Mouse (Mus musculus): ENCODE measurements around the gene Dpy19l1.

The Dpy19l1 gene

DNA sequence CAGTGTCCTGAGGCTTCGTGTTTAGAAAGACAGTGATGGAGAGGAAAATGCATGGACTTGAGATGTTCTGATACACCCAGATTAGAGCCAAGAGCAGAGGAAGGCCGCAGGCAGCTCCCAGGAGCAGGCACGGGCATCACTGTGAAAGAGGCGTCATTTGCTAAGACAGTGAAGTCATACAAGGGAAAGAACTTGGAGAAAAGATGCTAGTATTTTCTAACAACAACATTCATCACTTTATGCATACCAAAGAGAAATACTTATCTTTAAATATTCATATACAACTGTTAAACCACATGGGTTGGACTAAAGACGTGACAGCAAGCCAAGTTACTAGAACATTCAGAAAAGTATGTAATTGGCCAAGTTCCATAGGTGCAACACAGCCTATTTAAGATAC lies 35.8 kb downstream of the Dpy19l1 start:
- no peak for DNase-seq

- DNase-seq: no peak
These were observed 36.3 kb downstream of the Dpy19l1 start for GRCm38 (mm10) chr9:24466649-24467048.

DNA sequence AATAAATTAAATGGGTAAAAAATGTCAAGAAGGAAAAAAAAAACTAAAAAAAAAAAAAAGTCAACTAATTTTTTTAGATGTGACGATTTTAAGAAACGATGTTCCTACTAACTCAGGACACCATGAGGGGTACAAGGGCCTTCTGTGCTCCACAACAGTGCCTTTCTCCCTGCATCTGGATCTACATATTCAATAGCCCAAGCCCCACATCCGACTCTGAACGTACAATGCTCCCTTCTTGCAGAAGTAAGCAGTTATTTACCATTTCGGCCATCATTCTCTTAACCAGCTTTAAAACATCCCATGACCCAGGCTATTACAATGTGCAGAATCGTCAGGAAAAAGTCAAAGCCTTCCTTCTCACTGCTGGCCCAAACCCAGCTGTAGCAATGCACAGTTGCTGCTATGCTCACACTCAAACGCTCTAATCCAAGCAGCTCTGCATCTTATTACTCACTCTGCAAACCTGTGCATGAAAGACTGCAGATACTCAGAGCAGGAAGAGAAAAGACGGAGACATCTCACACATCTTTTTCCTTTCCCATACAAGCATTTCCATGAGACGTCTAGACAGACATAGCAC lies 41.5 kb downstream of the Dpy19l1 start:
- no peak for DNase-seq

- DNase-seq: no peak
These were observed 49.1 kb downstream of the Dpy19l1 start for GRCm38 (mm10) chr9:24453833-24454232.

DNA sequence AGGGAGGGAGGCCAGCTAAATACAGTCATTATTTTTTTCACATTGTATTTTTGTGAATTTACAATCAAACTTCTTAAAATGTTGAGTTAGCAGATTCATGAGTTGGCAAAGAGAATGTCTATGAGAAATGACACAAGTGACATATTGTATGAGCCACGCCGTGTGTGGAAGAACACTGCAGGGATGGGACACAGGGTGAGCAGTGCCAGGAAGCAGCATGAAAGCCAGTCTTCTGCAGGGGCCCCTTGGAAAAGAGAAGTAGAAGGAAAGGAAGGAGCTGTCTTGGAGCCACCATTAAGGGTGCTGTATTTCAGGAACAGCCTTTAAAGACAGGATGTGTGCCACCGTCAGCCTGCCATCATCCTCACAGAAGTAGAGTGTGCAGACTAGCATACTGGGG lies 52.0 kb downstream of the Dpy19l1 start:
- DNase-seq: no peak

GRCm38 (mm10) chr9:24450524-24450923 lies 52.4 kb downstream of the Dpy19l1 start:
- no peak for DNase-seq

GRCm38 (mm10) chr9:24434901-24435300 lies 68.0 kb downstream of the Dpy19l1 start:
- DNase-seq: no peak

DNA sequence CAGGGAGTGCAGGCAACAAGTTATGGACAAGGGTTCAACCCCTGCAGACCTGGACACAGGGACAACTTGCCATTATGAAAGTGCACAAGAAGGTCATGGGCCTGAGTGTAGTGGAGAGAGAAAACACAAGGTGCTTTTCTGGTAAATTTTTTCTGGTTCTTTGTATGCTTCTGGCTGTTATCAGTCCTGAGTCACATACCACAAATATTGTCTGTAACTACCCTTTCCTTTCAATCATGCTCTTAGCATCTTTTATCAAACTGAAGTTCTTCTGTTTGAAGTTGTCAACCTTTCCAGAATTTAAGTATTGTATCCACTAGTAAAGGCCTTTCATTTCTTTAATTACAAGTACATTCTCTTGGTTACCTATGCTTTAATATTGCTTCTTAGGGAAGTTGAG lies 73.2 kb downstream of the Dpy19l1 start:
- DNase-seq: no peak

DNA sequence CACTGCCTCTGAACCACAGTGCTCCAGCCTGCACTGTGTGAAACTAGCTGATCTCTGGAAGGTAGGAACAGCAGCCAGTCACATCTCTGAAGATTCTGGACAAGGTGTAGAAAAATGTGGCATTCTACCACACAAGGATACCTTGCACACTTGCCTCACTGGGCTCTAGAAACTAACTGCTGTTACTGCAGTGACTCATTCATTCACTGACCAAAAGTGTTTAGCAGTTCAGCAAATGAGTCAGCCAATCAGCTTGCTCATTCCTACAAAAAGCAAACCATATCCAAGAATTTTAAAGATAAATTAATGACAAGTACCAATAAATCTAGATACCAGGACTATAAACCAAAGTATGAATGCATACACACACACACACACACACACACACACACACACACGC lies 77.3 kb downstream of the Dpy19l1 start:
- DNase-seq: no peak

GRCm38 (mm10) chr9:24423241-24423640 lies 79.7 kb downstream of the Dpy19l1 start:
- no peak for DNase-seq

GRCm38 (mm10) chr9:24421888-24422287 lies 81.1 kb downstream of the Dpy19l1 start:
- DNase-seq: no peak

DNA sequence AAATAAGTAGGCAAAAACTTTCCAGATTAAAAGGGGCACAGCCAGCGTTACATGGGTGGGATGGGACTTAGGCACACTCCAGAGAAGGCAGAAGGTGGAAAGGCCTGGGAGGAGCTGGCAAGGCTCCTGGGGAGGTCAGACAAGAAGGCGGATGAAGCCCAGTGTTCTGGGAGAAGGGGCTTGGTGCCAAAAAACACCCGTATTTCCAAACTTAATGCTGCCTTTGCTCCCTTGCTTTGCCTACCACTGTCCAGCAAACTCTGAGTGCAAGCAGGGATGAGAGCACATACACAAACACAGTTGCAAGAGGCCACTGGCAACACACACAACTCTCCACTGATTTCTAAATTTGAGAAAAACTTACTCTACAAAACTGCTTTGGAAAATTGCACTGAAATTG lies 81.7 kb downstream of the Dpy19l1 start:
- DNase-seq: no peak

DNA sequence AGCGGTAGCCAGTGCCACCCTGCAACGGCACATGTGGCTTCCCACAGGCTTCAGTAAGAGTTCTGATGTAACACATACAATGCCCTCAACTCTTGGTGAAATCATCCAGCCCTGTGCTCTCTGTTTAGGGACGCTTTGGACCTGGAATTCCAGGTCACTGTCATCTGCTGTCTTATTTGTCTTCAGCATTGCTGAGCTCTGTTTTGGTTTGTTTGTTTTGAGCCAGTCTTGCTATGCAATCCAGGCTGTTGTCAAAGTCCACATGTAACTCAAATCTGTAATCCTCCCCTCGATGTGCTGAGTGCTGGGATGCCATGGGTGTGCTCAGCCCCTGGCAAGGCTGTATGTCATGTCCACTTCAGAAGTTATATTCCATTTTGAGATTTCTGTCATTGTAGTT lies 82.8 kb downstream of the Dpy19l1 start:
- DNase-seq: no peak

GRCm38 (mm10) chr9:24418281-24418680 lies 84.7 kb downstream of the Dpy19l1 start:
- DNase-seq: no peak

DNA sequence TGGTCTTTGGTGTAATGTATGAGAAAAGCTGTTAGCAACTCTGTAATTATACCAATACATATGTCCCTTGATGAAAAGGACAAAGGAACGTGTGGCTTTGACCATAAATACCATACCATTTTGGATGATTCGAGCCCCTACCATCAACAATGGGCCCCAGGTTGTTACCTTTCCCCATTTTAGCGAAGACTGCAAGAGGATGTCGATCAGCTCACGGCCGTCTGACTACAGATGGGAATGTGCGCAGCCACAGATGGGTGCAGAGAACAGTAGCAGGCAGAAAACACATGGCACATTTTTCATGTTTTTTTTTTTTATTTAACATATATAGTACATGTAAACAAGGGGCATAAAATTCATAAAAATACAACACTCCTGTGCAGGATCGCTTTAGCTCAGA lies 91.5 kb downstream of the Dpy19l1 start:
- no peak for DNase-seq

GRCm38 (mm10) chr9:24410439-24410838 lies 92.5 kb downstream of the Dpy19l1 start:
- no peak for DNase-seq

GRCm38 (mm10) chr9:24407992-24408391 lies 94.9 kb downstream of the Dpy19l1 start:
- no peak for DNase-seq

DNA sequence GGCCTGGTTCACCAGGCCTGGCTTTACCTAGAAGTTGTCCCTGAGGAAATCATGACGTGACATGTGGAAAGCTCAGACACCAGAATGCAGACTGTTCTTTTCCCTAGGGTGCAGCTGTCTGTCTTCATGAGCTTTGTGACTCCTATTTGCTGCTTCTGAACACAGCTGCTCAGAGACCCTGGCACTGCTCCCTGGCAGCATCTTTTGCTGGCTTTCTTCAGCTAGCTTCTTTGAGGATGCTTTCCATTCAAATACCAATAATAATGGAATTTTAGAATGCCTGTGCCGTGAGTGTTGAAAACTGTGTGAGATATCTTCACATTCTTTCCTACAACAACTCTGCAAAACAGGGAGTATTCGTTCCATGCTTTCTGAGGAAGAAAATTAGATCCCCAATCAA lies 108.8 kb downstream of the Dpy19l1 start:
- no peak for DNase-seq

- DNase-seq: no peak
These were observed 112.1 kb downstream of the Dpy19l1 start for GRCm38 (mm10) chr9:24390807-24391370.

- no peak for DNase-seq
These were observed 115.7 kb downstream of the Dpy19l1 start for GRCm38 (mm10) chr9:24387230-24387629.

DNA sequence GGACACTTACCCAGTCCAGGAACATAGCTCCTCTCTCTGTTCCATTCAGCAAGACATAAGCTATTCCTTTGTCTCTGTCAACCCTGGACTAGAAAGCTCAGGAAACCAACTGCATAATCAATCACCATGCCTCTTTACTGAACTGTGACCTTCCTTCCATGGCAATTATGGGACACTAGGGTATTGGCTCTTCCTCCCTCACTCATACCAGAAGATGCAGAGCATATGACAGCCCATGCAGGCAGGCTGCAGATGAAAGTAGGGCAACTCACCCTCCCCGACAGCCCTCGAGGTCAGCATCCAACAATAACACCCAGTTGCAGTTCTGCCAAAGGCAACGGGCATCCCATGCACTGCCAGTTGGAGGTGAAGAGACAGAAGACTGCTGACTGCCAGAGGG lies 123.6 kb downstream of the Dpy19l1 start:
- DNase-seq: peak; percentile 0

DNA sequence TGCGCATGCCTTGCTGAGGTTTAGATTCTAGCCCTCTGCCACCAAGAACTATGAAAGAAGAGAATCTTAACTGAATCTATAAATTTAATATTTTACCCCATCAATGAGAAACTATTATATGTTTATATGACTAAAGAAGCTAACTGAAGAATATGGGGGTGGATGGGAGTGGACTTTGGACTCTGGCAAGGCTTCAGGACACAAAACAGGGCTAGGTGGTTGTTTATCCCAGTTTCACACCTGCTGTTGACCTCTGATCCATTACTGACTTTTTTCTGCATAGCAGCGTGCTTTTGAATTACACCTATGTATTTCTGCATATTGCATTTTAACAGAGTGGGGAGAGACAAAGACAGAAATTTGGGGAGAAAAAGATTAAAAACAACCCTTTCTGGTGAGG lies 124.1 kb downstream of the Dpy19l1 start:
- peak; percentile 1 for DNase-seq
